In the genomic region with DNA sequence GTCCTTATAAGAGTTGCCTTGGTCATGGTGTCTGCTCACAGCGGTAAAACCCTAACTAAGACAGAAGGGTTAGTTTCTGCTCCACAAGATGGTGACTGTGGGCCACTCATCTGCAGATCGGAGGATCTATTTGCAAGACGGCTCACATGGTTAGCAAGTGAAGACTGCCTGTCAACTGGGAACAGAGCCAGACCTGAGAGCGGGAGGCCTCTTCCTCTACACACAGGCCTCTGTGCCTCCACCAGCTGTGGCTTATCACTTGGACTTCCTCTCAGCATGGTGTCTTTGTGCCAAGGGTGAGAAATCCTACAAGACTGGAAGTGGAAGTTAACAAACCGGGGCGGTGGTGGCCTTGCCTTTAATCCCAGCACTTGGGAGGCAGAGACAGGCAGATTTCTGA, we compare ENCODE assay signal across 9 mouse cellular contexts.
DNase-seq lines count a peak whose midpoint lies in the region; ATAC-seq lines count a peak whose summit lies in the region.
"Had no signal": no experiment of that assay in that cellular context is flagged by ENCODE, and none has a peak within 500 bp of the region (broad histone marks: within the 10 kb centered on the region; RNA-seq: fewer than 3 reads in every experiment).

No protein-coding gene starts in this region.

- no peak overlapping the region for H3K4me3 ChIP-seq in liver, embryonic 13.5 days (replicated peaks)
- no peak overlapping the region for H3K4me3 ChIP-seq in hindbrain, embryonic 11.5 days (ENCODE audit: low read depth, low read length)
- H3K4me3 ChIP-seq: hindbrain, embryonic 13.5 days had no signal

- H3K9ac ChIP-seq in liver, embryonic 13.5 days = no peak overlapping the region
- no peak overlapping the region for H3K9ac ChIP-seq in hindbrain, embryonic 11.5 days (ENCODE audit: low read depth, low read length)
- H3K9ac ChIP-seq: hindbrain, embryonic 13.5 days had no signal

- H3K4me2 ChIP-seq in liver, embryonic 13.5 days = no peak overlapping the region
- H3K4me2 ChIP-seq in hindbrain, embryonic 11.5 days (replicated peaks; ENCODE audit: low read depth, low read length) = no peak overlapping the region
- H3K4me2 ChIP-seq: hindbrain, embryonic 13.5 days had no signal

- 23% methylated on average over 6 of the region's 6 CpGs for WGBS in liver, embryonic 13.5 days (ENCODE audit: insufficient replicate concordance)
- 87% methylated on average over 6 of the region's 6 CpGs for WGBS in hindbrain, embryonic 11.5 days

- DNase-seq in heart, postnatal 25 days (ENCODE audit: low spot score) = peak; percentile 23
- no peak for DNase-seq in heart, postnatal 36 days
- DNase-seq in MN1 (ENCODE audit: low spot score) = peak; percentile 65
- DNase-seq in liver, embryonic 13.5 days = no peak
- DNase-seq in adrenal gland, postnatal 10 days = no peak
- no peak for DNase-seq in right cerebral cortex, adult 18-20 months
- no peak for DNase-seq in hindbrain, embryonic 11.5 days (ENCODE audit: low spot score)

- no peaks in the 10 kb centered on the region for H3K9me3 ChIP-seq in liver, embryonic 13.5 days (replicated peaks)
- H3K9me3 ChIP-seq in hindbrain, embryonic 11.5 days (ENCODE audit: control insufficient read depth, low read length) = no peaks in the 10 kb centered on the region
- H3K9me3 ChIP-seq: hindbrain, embryonic 13.5 days had no signal

- H3K36me3 ChIP-seq in liver, embryonic 13.5 days = no peaks in the 10 kb centered on the region
- H3K36me3 ChIP-seq in hindbrain, embryonic 11.5 days (ENCODE audit: control insufficient read depth, insufficient read depth, low read length) = no peaks in the 10 kb centered on the region
- H3K36me3 ChIP-seq: hindbrain, embryonic 13.5 days had no signal

- ATAC-seq in liver, embryonic 13.5 days (ENCODE audit: low read depth) = peak; percentile 42; the same call in 1 of the 2 replicates
- peak; percentile 83 for ATAC-seq in monocyte, adult 5-6 weeks (replicated peaks; ENCODE audit: insufficient number of reproducible peaks, low FRiP score, low TSS enrichment, poor library complexity, severe bottlenecking)
- ATAC-seq in hindbrain, embryonic 11.5 days (ENCODE audit: low FRiP score) = no peak

- H3K27me3 ChIP-seq in liver, embryonic 13.5 days = no peaks in the 10 kb centered on the region
- H3K27me3 ChIP-seq in hindbrain, embryonic 11.5 days (ENCODE audit: control insufficient read depth, insufficient read depth, low read length) = no peaks in the 10 kb centered on the region
- H3K27me3 ChIP-seq: hindbrain, embryonic 13.5 days had no signal

- intact Hi-C loops in heart, postnatal 25 days (cut with DNase I) = no loop called here
- intact Hi-C loops in heart, postnatal 36 days (cut with DNase I) = no loop called here

- H3K27ac ChIP-seq in liver, embryonic 13.5 days = no peak overlapping the region
- no peak overlapping the region for H3K27ac ChIP-seq in hindbrain, embryonic 11.5 days (ENCODE audit: low read depth, low read length)
- H3K27ac ChIP-seq: hindbrain, embryonic 13.5 days had no signal

- H3K4me1 ChIP-seq in liver, embryonic 13.5 days (replicated peaks) = 0 out of 2 replicates have a peak, but pooled peaks cover 10% of the 10 kb centered on the region
- peaks cover 4% of the 10 kb centered on the region for H3K4me1 ChIP-seq in hindbrain, embryonic 11.5 days (replicated peaks; ENCODE audit: control insufficient read depth, insufficient read depth, low read length)

Comparison
In these comparisons a context has a peak if more than half of its experiments do, and no peak if none do; other contexts are left out.
1. DNase-seq: peak in heart, postnatal 25 days (single experiment) and MN1 (single experiment); none in heart, postnatal 36 days (0 of 2), liver, embryonic 13.5 days (single experiment), adrenal gland, postnatal 10 days (single experiment), right cerebral cortex, adult 18-20 months (single experiment) and hindbrain, embryonic 11.5 days (single experiment).